Mouse (Mus musculus): ENCODE measurements around the gene Plcxd1. TPM values are rescaled to one million over a fixed set of nuclear protein-coding genes. Genes with fewer than 3 reads are reported as not detected.
"Not testable (repeated sequence)": the region's sequence is repeated elsewhere in the genome, so short reads cannot be mapped to it uniquely, and the experiment has no call there.

Gene Plcxd1
- 0.15 and 0.29 TPM in 2 replicates for total RNA-seq (2021)
- long read RNA-seq, partial matches to known transcripts: 0 of 1 reads
- long read RNA-seq, other reads (novel, unspliced or antisense): 1 of 1 reads

DNA sequence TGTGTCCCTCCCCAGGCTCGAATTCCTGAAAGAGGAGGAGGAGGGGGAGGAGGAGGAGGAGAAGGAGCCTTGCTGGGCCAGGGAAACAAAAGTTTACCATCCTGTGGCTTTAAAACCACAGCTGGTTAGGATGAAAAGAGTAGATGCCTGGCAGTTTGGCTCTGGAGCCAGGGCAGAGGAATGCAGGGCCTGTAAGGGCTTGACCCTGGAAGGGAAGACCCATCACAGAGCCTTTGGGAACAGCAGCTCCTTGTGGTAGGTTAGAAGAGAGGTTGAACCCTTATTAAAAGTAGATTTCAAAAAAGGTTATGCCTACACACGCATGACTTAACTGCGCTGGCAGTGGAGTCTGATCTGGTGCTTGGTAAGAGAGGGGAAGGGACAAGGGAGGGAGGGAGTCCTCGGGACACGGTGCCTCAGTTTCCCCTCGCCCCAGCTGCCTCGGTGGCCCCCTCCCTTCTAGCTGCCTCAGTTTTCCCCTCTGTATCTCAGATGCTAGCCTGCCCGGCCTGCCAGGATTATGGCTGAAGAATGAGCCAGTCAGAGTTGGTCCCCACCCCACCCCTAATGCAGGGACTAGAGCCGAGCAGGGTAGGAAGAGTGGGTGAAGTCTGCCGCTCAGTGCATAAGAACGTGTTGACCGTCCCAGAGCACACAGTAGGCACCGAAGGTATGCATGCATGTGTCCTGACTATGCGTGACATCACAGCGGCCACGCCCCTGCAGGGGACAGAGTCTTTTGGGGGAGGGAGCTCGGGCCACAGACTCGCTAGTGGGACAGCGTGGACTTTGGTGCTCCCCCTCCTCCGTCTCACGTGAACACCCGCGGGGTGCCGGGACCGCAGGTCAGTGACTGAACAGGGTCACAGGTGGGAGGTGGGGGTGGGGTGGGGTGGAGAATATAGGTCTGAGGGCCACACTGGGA lies at the start of gene Plcxd1:
Plcxd1 (plus strand) TSS at position 314 of the 925 bp plus-strand sequence.
- no peak for DNase-seq

DNA sequence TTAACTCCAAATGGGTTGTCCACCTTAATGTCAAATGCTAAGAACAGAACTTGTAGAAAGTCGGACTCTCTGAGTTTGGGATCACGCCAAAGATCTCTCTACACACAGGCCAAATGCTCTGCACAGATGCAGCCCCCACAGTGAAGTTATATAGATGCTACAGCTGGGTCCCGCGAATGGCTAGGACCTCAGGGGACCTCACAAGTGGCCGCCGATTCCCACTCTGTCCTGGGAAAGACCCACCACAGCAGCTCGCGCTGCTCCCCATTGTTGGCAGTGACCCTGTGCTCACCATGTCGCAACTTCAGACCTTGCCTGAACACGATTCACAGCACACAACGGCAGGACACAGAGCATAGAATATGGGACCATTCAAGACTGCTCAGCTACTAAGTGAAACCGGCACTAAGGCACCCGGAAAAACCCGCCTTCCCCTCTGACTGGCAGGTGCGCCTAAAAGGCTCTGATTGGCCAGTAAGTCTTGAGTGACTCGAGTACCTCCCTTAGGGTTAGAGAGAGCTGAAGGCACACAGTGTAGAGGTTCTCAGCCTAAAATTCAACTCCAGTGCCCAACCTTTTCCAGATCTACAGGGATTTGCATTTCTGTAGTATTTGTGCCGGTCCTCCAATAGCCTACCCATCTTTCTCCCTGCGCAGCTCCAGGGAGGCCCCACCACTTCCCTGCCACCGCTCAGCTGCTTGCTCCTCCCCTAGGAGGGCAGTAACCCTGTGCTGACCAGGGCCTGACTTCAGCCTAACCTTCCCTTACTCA lies 41.9 kb upstream of the Plcxd1 start:
- peak; percentile 79 for DNase-seq

DNA sequence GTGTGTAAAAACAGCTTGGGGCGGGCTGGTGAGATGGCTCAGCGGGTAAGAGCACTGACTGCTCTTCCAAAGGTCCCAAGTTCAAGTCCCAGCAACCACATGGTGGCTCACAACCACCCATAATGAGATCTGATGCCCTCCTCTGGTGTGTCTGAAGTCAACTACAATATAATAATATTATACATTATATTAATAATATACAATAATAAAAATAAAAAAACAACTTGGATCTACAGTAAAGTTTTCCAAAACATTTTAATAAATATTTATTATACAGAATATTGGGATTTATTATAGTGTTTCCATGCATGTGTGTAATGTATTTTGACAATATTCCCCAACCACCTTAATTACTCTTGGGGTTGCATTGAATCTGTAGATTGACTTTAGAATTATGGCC lies 27.4 kb upstream of the Plcxd1 start, which contains the start of gene Gm17655:
Gm17655 (minus strand) TSS at position 101 of the 400 bp plus-strand sequence.
- not testable (repeated sequence) for DNase-seq

DNA sequence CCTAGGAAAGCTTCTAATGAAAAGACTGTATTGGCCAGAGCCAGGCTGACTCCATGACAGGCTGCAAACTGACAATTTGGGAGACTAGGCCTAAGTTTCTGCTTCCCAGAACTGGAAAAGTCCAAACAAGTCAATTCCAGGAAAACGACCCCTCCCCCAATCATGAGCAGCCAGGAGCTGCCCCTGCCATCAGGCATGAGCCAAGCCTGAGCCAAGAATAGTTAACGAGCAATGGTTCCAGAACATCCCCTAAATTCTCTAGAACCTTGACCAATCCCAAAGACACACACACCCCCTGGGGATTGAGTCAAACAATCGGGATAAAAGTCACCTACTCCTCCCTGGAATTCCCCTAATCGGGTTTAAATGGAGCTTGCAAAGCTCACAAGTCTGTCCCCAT lies 16.8 kb upstream of the Plcxd1 start:
- no peak for DNase-seq

DNA sequence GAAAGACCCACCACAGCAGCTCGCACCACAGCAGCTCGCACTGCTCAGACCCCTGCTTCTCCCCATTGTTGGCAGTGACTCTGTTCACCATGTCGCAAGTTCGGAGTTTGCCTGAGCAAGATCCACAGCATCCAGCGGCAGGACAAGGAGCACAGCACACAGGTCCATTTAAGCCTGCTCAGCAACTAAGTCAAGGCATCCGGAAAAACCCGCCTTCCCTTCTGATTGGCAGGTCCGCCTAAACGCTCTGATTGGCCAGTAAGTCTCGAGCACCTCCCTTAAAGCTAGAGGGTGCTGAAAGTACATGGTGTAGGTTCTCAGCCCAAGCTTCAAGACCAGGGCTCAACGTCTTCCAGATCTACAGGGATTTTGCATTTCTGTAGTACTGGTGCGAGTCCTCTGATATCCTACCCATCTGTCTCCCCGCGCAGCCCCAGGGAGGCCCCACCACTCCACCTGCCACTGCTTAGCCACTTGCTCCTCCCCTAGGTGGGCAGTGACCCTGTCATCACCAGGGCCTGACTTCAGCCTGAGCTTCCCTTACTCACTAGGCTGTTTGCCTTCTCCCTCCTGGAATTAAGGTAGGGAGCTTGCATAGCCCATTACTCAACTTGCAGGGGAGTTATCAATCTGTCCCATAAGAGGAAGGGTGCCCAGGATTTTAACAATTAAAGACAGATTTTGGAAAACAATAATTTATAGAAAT lies 13.5 kb upstream of the Plcxd1 start:
- no peak for DNase-seq

DNA sequence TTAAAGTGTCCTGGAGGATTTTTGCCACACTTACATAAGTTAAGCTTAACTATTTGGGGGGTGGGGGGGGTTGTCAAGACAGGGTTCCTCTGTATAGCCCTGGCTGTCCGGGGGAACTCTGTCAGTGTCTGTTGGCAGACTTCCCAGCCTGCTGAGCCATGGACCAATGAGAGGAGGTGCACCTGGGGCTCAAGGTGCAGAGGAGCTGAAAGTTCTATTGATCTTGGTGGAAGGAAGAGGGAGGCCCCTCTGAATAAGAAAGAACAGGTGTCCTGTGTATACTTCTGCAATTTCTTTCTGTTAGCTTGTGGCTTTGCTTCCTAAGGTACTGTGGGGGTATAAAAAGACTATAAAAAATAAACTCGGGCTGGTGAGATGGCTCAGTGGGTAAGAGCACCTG lies 8.2 kb upstream of the Plcxd1 start:
- DNase-seq: no peak

DNA sequence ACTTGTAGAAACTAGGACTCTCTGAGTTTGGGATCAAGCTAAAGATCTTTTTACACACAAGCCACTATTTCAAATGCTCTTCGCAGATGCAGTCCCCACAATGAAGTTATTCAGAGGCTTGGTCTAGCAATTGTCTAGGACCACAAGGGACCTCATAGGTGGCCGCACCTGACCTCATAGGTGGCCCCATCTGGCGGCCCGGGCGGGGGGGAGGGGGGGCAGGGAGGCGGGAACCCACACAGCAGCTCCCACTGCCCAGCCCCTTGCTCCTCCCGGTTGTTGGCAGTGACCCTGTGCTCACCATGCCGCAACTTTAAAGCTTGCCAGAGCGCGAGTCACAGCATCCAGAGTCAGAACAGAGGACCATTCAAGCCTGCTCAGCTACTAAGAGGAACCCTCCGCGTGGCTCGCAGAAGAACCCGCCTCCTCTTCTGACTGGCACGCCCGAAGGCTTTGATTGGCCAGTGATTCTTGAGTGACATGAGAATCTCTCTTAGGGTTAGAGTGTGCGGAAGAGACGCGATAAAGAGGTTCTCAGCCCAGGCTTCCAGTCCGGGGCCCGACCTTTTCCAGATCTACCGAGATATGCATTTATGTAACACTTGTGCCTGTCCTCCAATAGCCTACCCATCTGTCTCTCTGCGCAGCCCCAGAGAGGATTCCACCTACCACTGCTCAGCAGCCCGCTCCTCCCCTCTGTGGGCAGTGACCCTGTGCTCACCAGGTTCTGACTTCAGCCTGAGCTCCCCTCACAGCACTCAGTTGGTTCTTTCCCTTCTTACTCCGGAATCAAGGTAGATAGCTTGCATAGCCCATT lies 5.5 kb upstream of the Plcxd1 start, which contains the start of gene Gm35315:
Gm35315 (minus strand) TSS at position 391 of the 817 bp plus-strand sequence.
- peak; percentile 78 for DNase-seq

DNA sequence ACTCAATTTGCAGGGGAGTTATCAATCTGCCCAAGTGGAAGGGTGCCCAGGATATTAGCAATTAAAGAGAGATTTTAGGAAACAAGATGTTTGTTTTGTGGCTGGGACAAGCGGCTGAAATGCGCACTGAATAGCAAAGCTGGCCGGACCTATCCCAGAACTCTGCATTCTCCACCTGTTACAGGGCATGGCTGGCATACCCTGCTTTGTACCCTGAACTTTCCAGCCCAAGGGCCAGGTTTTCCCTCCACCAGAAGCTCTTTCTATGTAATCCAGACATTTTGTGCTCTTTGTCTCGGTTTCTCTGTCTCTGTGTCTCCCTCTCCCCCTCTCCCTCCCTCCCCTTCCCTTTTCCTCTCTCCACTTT lies 4.9 kb upstream of the Plcxd1 start:
- no peak for DNase-seq

DNA sequence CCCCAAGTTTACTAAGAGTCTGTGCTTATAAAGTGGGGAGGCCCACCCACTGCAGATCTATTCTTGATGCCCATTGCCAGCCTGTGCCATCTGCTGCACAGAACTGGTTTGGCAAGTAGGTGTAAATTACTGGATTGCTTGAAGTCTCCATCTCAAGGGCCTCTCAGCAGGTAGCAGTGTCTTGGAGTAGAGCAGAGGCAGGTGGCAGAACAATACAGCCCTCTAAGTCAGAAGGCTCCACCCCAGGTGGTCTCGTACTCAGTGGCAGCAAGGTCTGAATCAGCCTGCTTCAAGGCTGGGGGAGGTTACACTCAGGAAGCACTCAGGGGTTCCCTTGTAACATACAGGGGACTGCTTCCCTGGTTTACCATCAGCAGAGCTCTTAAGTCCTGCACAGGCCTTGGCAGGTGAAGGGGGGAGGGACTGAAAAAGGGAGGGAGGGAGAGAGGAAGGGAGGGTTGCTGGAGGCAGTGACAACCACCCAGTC lies 735 bp upstream of the Plcxd1 start:
- no peak for DNase-seq

DNA sequence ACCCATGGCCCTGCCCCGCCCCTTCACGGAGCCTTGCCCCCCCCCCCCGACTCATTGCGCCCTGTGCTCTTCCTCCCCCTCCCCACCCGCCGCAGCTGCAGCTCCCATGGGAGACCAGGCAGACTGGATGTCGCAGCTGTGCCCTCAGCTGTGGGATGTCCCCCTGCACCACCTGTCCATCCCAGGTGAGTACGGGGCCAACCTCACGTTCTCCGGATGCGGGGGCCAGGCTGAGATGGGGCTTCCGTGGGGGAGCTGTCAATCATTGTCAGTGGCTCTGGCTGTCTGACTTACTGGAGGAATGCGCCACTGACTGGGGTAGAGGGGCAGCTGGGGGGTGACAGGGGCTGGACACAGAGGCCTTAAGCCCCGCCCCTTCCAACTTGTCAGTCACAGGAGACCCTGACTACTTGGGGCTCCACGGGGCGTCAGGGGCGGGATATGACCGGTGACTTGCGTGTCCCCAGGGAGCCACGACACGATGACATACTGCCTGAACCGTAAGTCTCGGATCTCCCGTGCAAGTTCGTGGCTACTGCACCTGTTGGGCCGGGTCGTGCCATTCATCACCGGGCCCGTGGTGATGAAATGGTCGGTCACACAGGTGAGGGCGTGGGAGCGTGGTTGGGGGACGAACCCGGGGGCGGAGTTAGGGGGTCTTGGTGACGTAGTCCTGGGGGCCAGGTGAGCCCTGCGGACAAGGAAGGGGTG lies 1.3 kb downstream of the Plcxd1 start:
- DNase-seq: peak; percentile 14

DNA sequence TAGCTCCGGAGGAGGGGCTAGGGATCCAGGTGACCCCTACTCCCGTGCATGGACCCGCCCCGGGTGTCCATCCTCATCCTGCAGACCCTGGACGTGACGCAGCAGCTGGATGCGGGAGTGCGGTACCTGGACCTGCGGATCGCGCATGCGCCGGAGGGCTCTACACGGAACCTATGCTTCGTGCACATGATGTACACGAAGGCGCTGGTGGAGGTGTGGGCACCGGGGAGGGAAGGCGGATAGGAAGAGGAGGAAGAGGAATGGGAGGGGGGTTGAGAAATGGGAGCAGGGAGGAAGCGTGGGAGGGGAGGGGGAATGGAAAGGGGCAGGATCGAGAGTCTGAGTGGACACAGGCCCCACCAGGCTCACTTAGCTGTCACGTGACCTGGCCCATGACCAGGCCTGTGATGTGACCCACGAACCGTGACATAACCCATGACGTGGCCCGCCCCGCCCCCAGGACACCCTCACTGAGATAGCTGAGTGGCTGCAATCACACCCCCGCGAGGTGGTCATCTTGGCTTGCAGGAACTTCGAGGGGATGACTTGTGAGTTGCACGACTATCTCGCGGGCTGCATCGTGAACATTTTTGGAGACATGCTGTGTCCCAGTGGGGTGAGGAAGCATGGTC lies 2.1 kb downstream of the Plcxd1 start:
- peak; percentile 38 for DNase-seq

DNA sequence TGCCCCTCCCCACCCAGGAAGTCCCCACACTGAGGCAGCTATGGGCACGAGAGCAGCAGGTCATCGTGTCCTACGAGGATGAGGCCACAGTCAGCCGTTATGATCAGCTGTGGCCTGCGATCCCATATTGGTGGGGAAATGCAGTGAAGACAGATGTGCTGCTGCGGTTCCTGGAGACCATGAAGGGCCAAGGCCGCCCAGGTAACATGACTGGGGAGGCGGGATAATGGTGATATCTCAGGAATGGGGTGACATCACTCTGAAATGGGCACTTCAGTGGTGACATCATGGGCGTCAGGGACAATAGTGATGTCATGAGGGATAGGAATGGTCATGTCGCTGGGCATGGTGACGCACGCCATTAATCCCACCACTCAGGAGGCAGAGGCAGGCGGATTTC lies 2.7 kb downstream of the Plcxd1 start:
- DNase-seq: no peak

DNA sequence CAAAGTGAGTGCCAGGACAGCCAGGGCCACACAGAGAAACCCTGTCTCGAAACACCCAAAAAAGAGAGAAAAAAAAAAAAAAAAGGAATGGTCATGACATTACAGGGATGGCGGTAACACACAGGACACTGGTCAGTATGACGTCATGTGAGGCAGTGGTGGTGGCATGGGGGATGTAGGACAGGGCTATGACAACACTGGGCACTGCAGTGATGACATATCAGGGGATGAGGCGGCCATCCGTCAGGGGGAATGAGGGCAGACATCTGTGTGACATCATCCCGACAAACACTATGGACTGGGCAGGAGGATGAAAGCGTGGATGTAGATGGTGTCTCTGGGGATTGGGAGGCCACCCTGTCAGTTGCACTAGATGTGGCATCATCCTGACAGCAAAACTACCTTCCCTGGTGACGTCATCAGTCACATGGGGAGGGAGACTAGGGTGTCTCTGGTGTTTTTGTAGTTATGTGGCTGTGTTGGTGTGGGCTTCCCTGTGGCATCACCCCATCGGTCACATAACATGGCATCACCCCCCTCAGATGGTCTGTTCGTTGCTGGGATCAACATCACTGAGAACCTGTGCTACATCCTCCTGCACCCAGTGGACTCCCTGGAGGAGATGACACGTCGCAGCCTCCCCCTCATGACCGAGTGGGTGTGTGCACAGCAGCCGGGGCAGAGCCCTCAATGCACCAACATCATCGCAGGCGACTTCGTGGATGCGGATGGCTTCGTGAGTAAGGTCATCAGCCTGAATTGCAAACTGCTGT lies 3.3 kb downstream of the Plcxd1 start:
- no peak for DNase-seq

DNA sequence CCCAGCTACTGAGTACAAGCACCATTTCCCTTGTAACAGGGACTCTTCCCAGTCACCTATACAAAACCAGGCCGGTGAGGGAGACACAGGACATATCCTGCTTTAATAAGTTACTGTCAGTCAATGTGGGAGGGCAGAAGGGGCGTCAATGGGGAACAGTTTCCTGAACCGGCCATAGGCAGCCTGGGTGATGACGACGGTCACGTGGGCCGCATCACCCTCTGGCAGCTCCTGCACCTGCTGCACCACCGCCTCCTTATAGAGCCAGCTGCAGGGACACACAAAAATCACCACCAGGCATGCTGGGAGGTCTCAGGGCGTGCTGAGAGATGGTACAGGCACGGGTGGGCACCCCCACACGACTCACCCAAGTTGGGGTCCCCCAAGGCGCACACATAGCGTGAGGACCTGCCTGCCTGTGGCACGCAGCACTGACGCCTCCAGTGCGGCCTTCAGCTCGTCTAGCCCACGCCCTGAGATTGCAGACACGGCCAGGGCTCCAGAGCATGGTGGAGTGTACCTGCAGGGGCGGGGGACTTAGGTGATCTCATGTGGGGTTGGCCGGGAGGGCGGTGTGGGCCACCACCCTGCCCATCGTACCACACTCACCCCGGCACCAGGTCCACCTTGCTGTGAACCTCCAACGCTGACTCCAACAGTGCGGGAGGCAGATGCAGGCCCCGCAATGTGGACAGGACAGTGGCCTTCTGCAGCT lies 4.3 kb downstream of the Plcxd1 start:
- no peak for DNase-seq

DNA sequence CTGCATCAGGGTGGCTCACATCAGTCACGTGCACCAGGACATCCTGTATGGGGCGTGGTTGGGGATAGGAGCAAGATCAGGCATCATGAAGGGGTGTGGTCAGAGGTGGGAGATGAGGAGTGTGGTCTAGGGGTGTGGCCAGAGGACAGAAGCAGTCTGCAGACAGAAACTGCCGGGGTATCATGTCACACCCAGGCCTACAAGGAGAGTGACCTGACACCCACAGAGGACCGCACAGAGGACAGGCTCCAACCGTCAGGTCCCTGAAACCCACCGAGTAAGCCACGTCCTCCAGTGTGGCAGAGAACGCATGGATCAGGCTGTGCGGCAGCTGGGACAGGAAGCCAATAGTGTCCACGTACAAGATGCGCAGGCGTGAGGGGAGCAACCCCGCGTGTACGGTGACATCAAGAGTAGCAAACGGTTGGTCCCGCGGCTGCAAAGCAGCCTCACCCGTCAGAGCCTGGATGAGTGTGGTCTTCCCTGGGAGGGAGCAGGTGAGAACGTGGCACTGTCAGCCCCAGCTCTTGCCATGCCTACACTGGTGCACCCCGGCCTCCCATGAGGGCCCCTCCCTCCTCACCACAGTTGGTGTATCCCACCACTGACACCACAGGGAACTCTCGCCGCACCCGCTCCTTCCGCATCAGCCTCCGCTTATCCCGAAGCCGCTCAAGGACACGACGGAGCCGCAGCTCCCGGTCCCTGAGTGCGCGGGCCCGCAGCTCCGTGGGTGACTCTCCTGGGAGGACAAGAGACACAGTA lies 5.0 kb downstream of the Plcxd1 start:
- no peak for DNase-seq

DNA sequence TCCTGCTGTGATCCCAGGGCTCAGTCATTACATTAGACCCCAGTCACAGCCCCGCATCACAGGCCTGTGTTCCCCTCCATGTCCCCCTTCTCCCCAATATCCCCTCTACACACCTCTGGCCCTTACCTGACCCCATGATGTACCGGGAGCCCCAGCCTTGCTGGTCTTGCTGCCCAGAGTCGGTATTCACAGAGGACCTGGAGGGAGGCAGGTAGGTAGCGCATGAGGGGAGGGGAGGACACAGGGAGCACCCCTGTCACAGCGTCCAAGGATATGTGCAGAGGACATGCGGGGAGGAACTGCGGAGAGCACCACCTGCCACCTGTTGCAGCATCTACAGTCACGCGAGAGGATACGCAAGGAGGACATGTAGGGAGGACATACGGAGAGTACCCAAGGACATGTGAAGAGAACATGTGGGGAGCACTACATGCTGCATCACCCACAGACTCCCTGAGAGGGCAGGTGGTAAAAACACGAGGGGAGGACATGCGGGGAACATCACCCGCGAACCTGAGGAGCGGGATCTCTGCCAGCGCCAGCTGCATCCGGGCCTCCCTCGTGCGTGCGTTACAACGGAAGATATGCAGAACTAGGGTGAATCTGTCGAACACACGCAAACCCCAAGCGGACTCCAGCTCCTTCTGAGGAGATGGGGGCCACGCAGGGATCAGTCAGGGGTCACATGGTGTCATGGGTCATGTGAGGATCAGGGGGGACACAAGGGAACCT lies 6.5 kb downstream of the Plcxd1 start:
- no peak for DNase-seq
